Mouse (Mus musculus): ENCODE measurements at regions not wholly inside any gene's neighbourhood (a gene's known extent, or its start where the extent isn't known, plus 50 kb on each side); places are given as distances from the start of the nearest gene placed in this dataset.

- peak; percentile 48 to 53; a peak in 1 of 4 replicates for ATAC-seq (replicated peaks in 1 of 2; ENCODE audit: insufficient read depth in 1 of 2, low FRiP score in 2 of 2, low TSS enrichment in 1 of 2, low read depth in 1 of 2, poor library complexity in 2 of 2, severe bottlenecking in 2 of 2)
Measured at GRCm38 (mm10) chrX:6261469-6261868, 59.1 kb downstream of the Bmp15 start.

GRCm38 (mm10) chrX:6258523-6258922 is 62.0 kb downstream of the Bmp15 start:
- ATAC-seq (replicated peaks in 1 of 2; ENCODE audit: insufficient read depth in 1 of 2, low FRiP score in 2 of 2, low TSS enrichment in 1 of 2, low read depth in 1 of 2, poor library complexity in 2 of 2, severe bottlenecking in 2 of 2): no peak

- no peak for ATAC-seq (replicated peaks in 1 of 2; ENCODE audit: insufficient read depth in 1 of 2, low FRiP score in 2 of 2, low TSS enrichment in 1 of 2, low read depth in 1 of 2, poor library complexity in 2 of 2, severe bottlenecking in 2 of 2)
Measured at GRCm38 (mm10) chrX:6254058-6254457, 66.5 kb downstream of the Bmp15 start.

GRCm38 (mm10) chrX:6252873-6253272 is 67.6 kb downstream of the Bmp15 start:
- ATAC-seq (replicated peaks in 1 of 2; ENCODE audit: insufficient read depth in 1 of 2, low FRiP score in 2 of 2, low TSS enrichment in 1 of 2, low read depth in 1 of 2, poor library complexity in 2 of 2, severe bottlenecking in 2 of 2): 0 out of 4 replicates have a peak, but pooled peaks of 1 of the 2 experiments have one; percentile 32

Measured in hematopoietic stem cell, adult 5-6 weeks (primary cell).